Mouse (Mus musculus) gastrocnemius, adult 2 months (tissue): ENCODE measurements around the gene Crebrf. TPM values are rescaled to one million over a fixed set of nuclear protein-coding genes. Genes with fewer than 3 reads are reported as not detected.

Experiments
- DNase-seq: peaks from one replicate; pipeline ENCODE4 v3.0.0; 2022
- H3K27ac ChIP-seq: fragments of 200-600 bp; 2 replicates; pipeline ENCODE4 v1.8.1; 2022; ENCODE audit warnings: mild to moderate bottlenecking
- H3K4me3 ChIP-seq: fragments of 200-600 bp; 2 replicates; pipeline ENCODE4 v1.8.1; 2022; ENCODE audit warnings: mild to moderate bottlenecking, moderate library complexity
- CTCF ChIP-seq: fragments of 200-600 bp; IDR thresholded peaks from 2 replicates; pipeline ENCODE4 v1.8.1; 2022; ENCODE audit warnings: antibody characterized with exemption, mild to moderate bottlenecking, moderate library complexity
- intact Hi-C: fragments of 180-260 bp; cut with DNase I; formaldehyde crosslinking; loops from one replicate; pipeline ENCODE4 v1.15.1; 2025
- total RNA-seq, 2 experiments: library from RNA; stranded (reverse); gene quantifications; 2 replicates each; pipeline ENCODE4 v1.2.3; 2021

The Crebrf gene
- total RNA-seq, 2 experiments from 2014 or later = 39.6 to 40.2 TPM

- no peak overlapping the region for H3K27ac ChIP-seq
- DNase-seq = no peak
- intact Hi-C loops = no loop called here
- no peak overlapping the region for H3K4me3 ChIP-seq
- no peak for TF ChIP-seq CTCF
Measured at GRCm38 (mm10) chr17:26767100-26767753, 51.8 kb downstream of the Crebrf start.

DNA sequence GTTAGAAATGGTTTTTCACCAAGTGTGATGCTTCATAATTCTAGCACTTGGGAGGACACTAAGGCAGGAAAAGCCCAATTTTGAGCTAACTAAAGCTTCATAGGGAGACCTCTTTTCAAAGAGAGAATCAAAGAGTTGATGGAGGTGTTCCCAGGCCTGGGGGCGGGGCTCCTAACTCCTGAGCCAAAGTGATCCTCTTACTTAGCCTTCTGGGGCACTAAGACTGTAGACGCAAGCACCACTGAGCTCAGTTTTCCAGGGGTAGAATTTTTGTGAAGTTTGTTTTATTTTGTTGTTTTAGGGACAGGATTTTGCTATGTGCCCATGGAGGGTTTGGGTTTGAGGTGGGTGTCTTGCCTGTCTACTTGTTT is 52.3 kb downstream of the Crebrf start:
- intact Hi-C loops = no loop called here
- Histone ChIP-seq H3K4me3 (no peak overlapping the region), H3K27ac (no peak overlapping the region)
- TF ChIP-seq CTCF = no peak
- no peak for DNase-seq

DNA sequence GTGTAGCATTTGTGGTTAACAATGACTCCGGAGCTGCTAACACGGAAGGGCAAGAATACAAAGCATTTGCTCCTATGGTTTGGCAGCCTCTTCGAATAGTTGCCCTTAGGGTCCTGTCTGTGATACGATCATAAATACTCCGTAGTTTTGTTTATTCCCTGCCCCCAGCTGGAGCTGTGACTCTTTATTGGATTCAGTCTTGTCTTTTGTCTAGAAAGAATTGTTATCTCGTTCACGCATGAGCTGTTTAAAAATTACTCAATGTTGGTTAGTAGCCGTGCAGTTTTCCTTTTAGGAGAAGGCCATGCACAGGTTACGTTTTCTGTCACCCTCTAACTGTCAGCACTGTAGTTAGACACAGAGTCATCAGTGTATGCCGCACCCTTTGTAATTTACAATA is 60.8 kb downstream of the Crebrf start:
- intact Hi-C loops = loop anchor here (10.0 kb wide), 1 partner anchor 111 kb away; the partner anchor contains the start of gene Atp6v0e
- H3K27ac ChIP-seq = no peak overlapping the region
- no peak overlapping the region for H3K4me3 ChIP-seq
- TF ChIP-seq CTCF = no peak
- no peak for DNase-seq

GRCm38 (mm10) chr17:26778001-26778400 is 62.6 kb downstream of the Crebrf start:
- no peak for TF ChIP-seq CTCF
- intact Hi-C loops = loop anchor here (10.0 kb wide), 1 partner anchor 113 kb away; the partner anchor contains the start of gene Atp6v0e
- H3K27ac ChIP-seq = no peak overlapping the region
- no peak overlapping the region for H3K4me3 ChIP-seq
- no peak for DNase-seq

DNA sequence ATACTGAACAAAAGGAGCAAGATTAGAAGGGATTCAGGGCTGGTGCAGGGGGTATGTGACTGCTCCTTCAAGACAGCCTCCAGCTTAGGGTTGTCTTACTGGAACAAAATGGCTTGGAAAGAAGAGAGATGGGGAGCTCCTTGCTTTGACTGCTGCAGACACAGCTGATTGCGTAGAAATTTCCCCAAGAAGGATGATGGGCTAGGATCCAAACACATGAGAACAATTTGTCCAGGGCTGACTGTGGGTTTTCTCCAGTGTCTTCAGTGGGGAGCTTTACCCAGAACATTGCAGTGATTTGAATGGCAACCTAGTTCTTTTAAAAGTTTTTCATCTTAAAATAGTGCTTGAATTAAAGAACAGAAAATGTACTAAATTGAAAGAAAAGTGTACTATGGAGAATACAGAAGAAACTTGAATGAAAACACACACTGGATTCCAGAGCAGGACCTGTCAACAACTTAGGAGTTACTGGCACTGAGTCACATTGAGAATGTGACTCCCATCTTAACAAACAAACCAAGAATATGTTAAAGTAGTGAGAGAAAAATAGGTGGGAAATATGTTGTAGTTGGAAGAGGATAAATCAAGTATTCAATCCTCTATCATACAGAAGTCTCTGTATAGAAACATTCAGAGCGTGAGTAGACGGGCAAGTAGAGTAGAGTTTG is 63.1 kb downstream of the Crebrf start:
- Histone ChIP-seq H3K27ac (no peak overlapping the region), H3K4me3 (no peak overlapping the region)
- no peak for TF ChIP-seq CTCF
- intact Hi-C loops = loop anchor here (10.0 kb wide), 1 partner anchor 114 kb away; the partner anchor contains the start of gene Atp6v0e
- no peak for DNase-seq

DNA sequence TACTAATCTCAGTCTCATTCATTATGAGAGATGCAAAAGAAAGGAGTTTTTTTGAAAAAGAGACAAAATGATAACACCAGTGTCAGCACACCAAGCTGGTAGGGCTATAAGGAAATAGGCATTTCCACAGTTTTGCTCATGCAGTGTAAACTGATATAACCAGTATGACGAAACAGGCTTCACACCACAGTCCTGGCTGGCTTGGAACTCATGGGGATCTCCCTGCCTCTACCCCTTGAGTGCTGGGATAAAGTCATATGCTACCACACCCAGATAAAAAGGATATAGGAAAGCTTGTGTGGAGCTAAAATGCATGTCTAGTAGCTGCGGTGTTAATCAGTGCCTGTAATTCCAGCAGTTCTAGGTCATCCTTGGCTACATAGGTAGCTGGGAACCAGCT is 64.0 kb downstream of the Crebrf start:
- no peak for TF ChIP-seq CTCF
- intact Hi-C loops = loop anchor here (10.0 kb wide), 1 partner anchor 115 kb away; the partner anchor contains the start of gene Atp6v0e
- H3K4me3 ChIP-seq = no peak overlapping the region
- H3K27ac ChIP-seq = no peak overlapping the region
- no peak for DNase-seq

DNA sequence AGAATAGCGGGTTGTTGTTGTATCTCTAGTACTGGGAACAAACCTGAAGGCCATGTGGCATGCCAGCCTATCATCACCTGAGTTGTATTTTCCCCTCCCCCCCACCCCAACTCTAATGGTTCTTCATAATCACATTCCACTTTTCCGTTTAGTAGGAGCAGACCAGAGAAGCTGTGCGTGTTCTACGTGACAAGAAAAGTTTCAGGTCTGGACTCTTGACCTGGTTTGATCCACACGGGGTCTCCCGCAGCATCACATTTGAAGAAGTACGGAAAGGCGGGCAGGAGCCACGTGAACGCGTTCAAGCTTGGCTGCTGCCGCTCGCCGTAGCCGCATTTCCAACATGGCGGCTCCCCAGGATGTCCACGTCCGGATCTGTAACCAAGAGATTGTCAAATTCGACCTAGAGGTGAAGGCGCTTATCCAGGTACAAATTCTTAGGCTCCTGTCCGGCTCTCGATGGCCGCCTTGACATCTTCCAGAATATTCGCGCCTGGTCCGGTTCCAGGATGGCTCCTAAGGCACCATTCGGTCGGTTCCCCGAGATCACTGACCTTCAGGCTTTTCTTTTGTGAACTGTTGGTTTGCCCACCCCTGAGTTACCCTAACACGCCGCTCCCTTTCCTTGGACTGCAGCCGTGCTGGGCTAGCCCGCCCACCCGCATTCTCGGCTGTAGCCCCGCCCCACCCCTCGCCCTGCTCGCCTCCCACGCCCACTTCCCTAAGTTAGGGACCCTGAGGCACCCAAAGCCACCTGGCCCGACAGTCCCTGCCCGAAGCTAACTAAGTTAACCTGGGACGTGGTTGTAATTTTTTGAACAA is 65.5 kb downstream of the Crebrf start, which contains the start of gene Bnip1:
Bnip1 (plus strand) TSS at position 317 of the 822 bp plus-strand sequence.
- peak within 1 kb of the TSS; percentile 72 for H3K4me3 ChIP-seq
- peak within 1 kb of the TSS; percentile 84 for H3K27ac ChIP-seq
- TF ChIP-seq CTCF = no peak
- DNase-seq = peak; percentile 82
- intact Hi-C loops = loop anchor here (5.0 kb wide), 1 partner anchor 421 kb away; the partner anchor contains the start of gene Lemd2

DNA sequence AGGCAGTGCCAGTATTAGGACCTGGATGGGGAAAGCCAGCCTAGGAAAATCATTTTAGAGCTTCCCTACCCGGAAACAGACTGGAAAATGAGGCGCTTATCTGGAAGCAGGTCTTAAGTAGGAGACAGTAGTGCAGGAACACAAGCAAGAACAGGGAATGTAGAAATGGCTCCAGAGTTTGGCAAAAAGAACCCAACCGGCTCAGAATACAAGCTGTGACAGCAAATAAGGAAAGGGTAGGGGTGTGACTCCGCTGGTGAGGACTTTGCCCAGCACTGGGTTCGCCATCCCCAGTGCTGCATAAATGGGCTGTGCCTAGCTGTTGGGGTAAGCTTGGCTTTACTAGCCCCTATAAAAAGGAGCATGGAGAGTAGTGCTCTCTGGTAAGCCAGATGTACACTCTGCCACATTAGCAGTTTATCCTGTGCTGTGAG is 66.2 kb downstream of the Crebrf start:
- intact Hi-C loops = loop anchor here (5.0 kb wide), 1 partner anchor 421 kb away; the partner anchor contains the start of gene Lemd2
- peak overlapping the region; percentile 84 for H3K27ac ChIP-seq
- DNase-seq = no peak
- no peak for TF ChIP-seq CTCF
- H3K4me3 ChIP-seq = peak overlapping the region; percentile 72

DNA sequence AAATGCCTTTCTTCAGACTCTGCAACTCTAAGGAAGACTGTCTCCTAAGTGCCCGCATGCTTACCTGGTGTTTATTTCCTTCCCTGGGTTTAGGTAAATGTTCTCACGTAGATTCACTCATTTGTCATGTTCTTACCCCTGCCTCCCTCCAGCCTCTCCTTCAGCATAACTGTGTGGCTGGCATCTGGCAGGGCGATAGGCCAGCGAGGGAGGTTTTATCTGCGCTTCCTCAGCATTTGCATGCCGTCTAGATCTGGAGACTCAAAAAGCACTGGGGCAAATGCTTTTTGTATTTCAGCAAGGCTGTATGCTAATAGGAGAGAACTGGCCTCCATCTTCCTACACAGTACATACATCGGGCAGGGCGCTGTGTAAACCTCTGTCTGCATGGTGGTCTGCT is 69.1 kb downstream of the Crebrf start:
- no peak overlapping the region for H3K4me3 ChIP-seq
- TF ChIP-seq CTCF = no peak
- H3K27ac ChIP-seq = no peak overlapping the region
- DNase-seq = no peak
- intact Hi-C loops = loop anchor here (5.0 kb wide), 1 partner anchor 418 kb away; the partner anchor contains the start of gene Lemd2

DNA sequence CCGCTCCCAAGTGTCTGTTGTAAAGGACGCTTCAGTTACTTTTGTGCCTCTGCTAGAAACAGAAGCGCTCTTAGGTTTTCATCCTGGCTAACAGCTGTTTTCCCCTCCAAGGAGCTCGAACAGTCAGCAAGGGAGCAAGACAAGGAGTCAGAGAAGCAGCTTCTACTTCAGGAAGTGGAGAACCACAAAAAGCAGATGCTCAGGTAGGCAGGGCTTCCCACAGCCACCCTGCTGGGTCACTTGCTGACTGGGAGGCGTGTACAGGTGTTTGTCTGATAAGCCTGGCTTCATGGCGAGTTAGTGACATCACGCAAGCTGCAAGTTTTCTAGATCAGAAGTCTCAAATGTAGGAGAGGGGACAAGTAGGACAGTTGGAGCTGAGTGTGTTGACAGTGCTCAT is 71.1 kb downstream of the Crebrf start:
- TF ChIP-seq CTCF = no peak
- Histone ChIP-seq H3K4me3 (no peak overlapping the region), H3K27ac (no peak overlapping the region)
- DNase-seq = no peak
- intact Hi-C loops = no loop called here

DNA sequence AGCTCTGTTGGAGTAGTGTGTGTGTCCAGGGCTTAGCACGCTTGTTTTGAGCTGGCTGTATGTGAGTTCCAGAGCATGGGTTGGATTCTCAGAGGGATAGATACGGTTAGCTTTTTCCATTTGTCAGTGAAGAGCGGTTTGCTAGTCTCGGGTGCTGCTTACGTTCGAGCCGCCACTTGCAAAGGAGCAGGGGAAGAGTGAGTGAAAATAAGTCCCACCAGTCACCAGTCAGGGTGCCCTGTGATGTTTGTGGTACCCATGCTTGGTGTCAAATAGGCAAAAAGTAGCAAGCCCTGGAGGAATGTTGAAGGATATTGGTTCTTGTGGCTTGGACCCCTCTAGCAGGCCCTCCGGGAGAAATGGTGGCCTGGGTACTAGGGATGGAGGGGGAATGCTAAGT is 73.5 kb downstream of the Crebrf start:
- TF ChIP-seq CTCF = no peak
- intact Hi-C loops = no loop called here
- Histone ChIP-seq H3K4me3 (no peak overlapping the region), H3K27ac (no peak overlapping the region)
- no peak for DNase-seq

GRCm38 (mm10) chr17:26789460-26790268 is 74.2 kb downstream of the Crebrf start:
- Histone ChIP-seq H3K27ac (no peak overlapping the region), H3K4me3 (no peak overlapping the region)
- no peak for TF ChIP-seq CTCF
- intact Hi-C loops = no loop called here
- DNase-seq = no peak
